Mouse (Mus musculus): Measurements from ENCODE around the gene Hmga2. TPM values are rescaled to one million over a fixed set of nuclear protein-coding genes. Genes with fewer than 3 reads are reported as not detected.

Gene Hmga2
- polyA plus RNA-seq, 1 experiment from 2014 or later = 54.3 TPM

MicroRNA genes within 50 kb of the gene (microRNA counts, 519-probe panel; counts per million panel counts)
- not detected for microRNA mmu-miR-763

Small RNA genes within 50 kb of the gene (microRNA-seq; reads per million reads assigned to microRNA genes)
- gene Mir763 = not detected

Other genes with a start within 250 kb of the Hmga2 start
- gene Llph, start 249.4 kb downstream of the Hmga2 start, polyA plus RNA-seq (2014; fragmentation: Nextera tagmentation; extraction: Ambion mirVana) = 68.5 and 87.6 TPM in 2 replicates